35 mouse cellular contexts compared by ENCODE assay signal in the genomic region with DNA sequence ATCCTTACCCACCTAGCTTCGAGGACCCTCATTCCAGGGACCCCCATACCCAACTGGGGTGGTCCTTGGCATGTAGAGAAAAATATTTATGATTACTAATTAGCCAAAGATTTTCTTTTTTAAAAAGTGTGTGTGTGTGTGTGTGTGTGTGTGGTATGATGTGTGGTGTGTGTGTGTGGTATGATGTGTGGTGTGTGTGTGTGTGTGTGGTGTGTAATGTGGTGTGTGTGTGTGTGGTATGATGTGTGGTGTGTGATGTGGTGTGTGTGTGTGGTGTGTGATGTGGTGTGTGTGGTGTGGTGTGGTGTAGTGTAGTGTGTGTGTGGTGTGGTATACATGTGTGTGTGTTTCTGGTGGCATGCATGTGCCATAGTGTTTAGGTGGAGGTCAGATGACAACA. TPM values are rescaled to one million over a fixed set of nuclear protein-coding genes. Genes with fewer than 3 reads are reported as not detected.
"Had no signal": no experiment of that assay in that cellular context is flagged by ENCODE, and none has a peak within 500 bp of the region (broad histone marks: within the 10 kb centered on the region; RNA-seq: fewer than 3 reads in every experiment).

No protein-coding gene starts in this region.

- H3K9me3 ChIP-seq: heart, embryonic 13.5 days; heart, embryonic 15.5 days; hindbrain, embryonic 12.5 days; limb, embryonic 10.5 days; limb, embryonic 12.5 days; liver, embryonic 13.5 days; liver, embryonic 15.5 days had no signal

- ATAC-seq: hindbrain, embryonic 16.5 days had no signal

- H3K27ac ChIP-seq: heart, embryonic 13.5 days; heart, embryonic 15.5 days; hindbrain, embryonic 12.5 days; hindbrain, embryonic 14.5 days; layer of hippocampus, adult 2 months; left cerebral cortex, adult 2 months; limb, embryonic 10.5 days; limb, embryonic 12.5 days; liver, embryonic 13.5 days; liver, embryonic 15.5 days had no signal

- H3K4me2 ChIP-seq: heart, embryonic 11.5 days; heart, embryonic 13.5 days; heart, embryonic 15.5 days; hindbrain, embryonic 12.5 days; hindbrain, embryonic 14.5 days; limb, embryonic 12.5 days; liver, embryonic 11.5 days; liver, embryonic 13.5 days; liver, embryonic 15.5 days had no signal

- H3K4me1 ChIP-seq: heart, embryonic 15.5 days; limb, embryonic 10.5 days; limb, embryonic 12.5 days; liver, embryonic 13.5 days; liver, embryonic 15.5 days had no signal

- H3K4me3 ChIP-seq: heart, embryonic 13.5 days; heart, embryonic 15.5 days; hindbrain, embryonic 12.5 days; layer of hippocampus, adult 2 months; left cerebral cortex, adult 2 months; limb, embryonic 10.5 days; limb, embryonic 12.5 days; liver, embryonic 13.5 days; liver, embryonic 15.5 days had no signal

- DNase-seq: gastrocnemius, postnatal 14 days; gastrocnemius, postnatal 36 days; heart, adult 18-20 months; heart, postnatal 14 days; heart, postnatal 36 days; kidney, adult 18-20 months; kidney, adult 8-10 months; kidney, postnatal 10 days; kidney, postnatal 25 days; kidney, postnatal 4 days; liver; liver, embryonic 13.5 days had no signal

- H3K27me3 ChIP-seq: heart, embryonic 13.5 days; heart, embryonic 15.5 days; hindbrain, embryonic 12.5 days; limb, embryonic 12.5 days; liver, embryonic 13.5 days; liver, embryonic 15.5 days had no signal

- H3K36me3 ChIP-seq: heart, embryonic 13.5 days; heart, embryonic 15.5 days; hindbrain, embryonic 12.5 days; limb, embryonic 10.5 days; limb, embryonic 12.5 days; liver, embryonic 13.5 days; liver, embryonic 15.5 days had no signal

- H3K9ac ChIP-seq: heart, embryonic 13.5 days; heart, embryonic 15.5 days; hindbrain, embryonic 12.5 days; hindbrain, embryonic 14.5 days; limb, embryonic 12.5 days; liver, embryonic 13.5 days; liver, embryonic 15.5 days had no signal

RNA-seq across cellular contexts. Expression of a gene that starts 2.3 kb away (rescaled TPM):
- total RNA-seq: gastrocnemius, adult 18-20 months; gastrocnemius, adult 8-10 months; hematopoietic stem cell, adult 5-6 weeks; left cerebral cortex, postnatal 36 days had no signal
- polyA plus RNA-seq: heart, embryonic 11.5 days; heart, postnatal 0 days; hindbrain, embryonic 14.5 days; kidney, embryonic 14.5 days; kidney, embryonic 16.5 days; limb, embryonic 10.5 days; liver, embryonic 11.5 days had no signal

RNA-seq across cellular contexts. Expression of a gene that starts 47.6 kb away (rescaled TPM):
- total RNA-seq: gastrocnemius, adult 18-20 months; gastrocnemius, adult 8-10 months; gastrocnemius, postnatal 14 days; gastrocnemius, postnatal 36 days; heart, adult 18-20 months; heart, postnatal 14 days; heart, postnatal 36 days had no signal
- polyA plus RNA-seq: heart, embryonic 13.5 days; heart, embryonic 15.5 days; heart, postnatal 0 days; liver, embryonic 15.5 days had no signal

RNA-seq across cellular contexts. Expression of a gene that starts 48.2 kb away (rescaled TPM):
- total RNA-seq: gastrocnemius, adult 18-20 months; gastrocnemius, adult 8-10 months; gastrocnemius, postnatal 14 days; gastrocnemius, postnatal 36 days; heart, adult 18-20 months; heart, postnatal 14 days; heart, postnatal 36 days; hematopoietic stem cell, adult 5-6 weeks; layer of hippocampus, adult 2 months; layer of hippocampus, postnatal 10 days; layer of hippocampus, postnatal 25 days; left cerebral cortex, adult 2 months; left cerebral cortex, postnatal 14 days; left cerebral cortex, postnatal 36 days had no signal
- polyA plus RNA-seq: heart, embryonic 11.5 days; heart, embryonic 13.5 days; heart, embryonic 15.5 days; heart, postnatal 0 days; hindbrain, embryonic 12.5 days; hindbrain, embryonic 14.5 days; hindbrain, embryonic 16.5 days; intestine, embryonic 14.5 days; kidney, embryonic 14.5 days; kidney, embryonic 16.5 days; limb, embryonic 10.5 days; limb, embryonic 12.5 days; liver, embryonic 11.5 days; liver, embryonic 13.5 days; liver, embryonic 15.5 days had no signal
